Mouse (Mus musculus): Measurements from ENCODE around the gene Tmem92.
A peak's percentile ranks its signal among the peaks of the same experiment; 100 is the strongest.

- TF ChIP-seq CTCF (IDR thresholded peaks at IDR 0.05) (peak; percentile 38), EP300 (IDR thresholded peaks at IDR 0.05; ENCODE audit: insufficient read depth, low read depth, low read length) (no peak), POLR2A (IDR thresholded peaks at IDR 0.05; ENCODE audit: insufficient read depth, low read depth, low read length) (no peak)
Observed at GRCm38 (mm10) chr11:94773851-94774250, 8.7 kb downstream of the Tmem92 start.

All from heart, adult 2 months (tissue).